Mouse (Mus musculus): ENCODE measurements around the gene Ccnd3.

The Ccnd3 gene

DNA sequence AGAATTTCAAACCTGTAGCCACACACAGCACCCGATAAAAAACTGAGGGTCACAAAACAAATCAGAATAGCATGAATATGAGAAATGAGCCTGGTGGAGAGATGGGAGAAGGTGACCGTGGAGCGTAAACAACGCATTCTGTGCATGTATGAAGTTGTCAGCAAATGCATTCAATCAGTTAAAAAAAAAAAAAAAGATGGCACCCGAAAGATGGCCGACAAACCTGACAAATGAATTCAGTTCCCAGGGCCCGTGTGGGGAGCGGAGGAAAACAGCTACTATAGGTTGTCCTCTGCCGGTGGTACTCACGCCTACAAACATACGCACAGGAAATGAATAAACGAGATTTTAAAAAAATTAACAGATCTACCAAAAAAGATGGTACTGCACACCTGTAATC lies 40.3 kb downstream of the Ccnd3 start:
- no peak for DNase-seq (ENCODE audit: low spot score in 2 of 2)

DNA sequence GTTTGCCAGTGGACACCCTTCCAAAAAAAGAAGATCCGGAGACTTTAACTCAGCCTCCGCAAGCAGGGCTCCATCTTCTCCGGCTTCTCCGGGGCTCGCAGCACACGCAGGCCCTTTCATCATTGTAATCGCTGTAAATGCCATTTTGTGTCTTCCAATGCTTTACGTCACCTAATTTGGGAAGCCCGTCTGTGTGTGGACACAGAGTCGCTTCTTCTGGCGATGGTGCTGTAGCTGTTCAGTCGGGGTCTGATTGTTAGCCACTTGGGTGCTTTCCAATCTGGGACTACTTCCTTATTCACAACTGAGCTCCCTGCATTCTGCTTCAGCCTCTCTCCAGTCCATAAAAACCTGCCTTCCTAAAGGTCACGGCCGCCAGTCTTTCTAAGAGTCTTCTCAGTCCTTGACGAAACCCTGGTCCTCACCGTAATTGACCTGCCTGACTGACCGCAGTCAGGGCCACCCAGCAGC lies 41.0 kb downstream of the Ccnd3 start:
- peak; percentile 17 to 41 for DNase-seq (ENCODE audit: low spot score in 2 of 2)

DNA sequence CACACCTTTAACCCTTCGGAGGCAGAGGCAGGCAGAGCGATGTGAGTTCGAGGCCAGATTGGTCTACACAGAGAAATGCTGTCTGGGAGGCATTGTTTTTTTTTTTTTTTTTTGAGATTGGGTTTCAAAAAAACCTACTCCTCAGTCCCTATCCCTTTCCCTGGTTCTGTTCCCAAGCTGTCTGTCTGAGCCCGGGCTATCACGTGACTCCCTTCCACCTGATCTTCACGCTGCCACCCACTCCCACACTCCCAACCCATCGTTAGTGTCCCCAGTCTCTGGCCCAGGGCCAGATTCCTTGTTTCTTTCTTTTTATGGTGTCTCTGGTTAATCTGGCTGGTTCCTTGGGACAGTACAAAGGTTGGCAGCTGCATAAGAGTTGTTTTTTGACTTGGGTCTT lies 46.2 kb downstream of the Ccnd3 start:
- DNase-seq (ENCODE audit: low spot score in 2 of 2) = no peak

DNA sequence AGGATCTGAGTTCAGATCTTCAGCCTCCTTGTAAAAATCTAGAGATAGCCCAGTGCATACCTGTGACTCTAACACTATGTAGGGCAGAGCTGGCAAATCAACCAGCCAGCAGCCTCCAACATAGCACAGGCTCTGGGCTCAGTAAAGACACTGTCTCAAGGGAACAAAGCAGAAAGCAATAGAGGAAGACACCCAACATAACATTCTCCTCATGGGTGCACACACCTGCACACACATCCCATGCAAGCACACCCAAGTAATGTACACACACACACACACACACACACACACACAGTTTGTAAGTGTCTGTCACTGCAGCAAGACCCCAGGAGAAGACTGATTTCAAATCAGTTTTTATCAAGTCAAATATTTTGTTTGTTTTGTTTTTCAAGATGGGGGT lies 48.1 kb downstream of the Ccnd3 start:
- no peak for DNase-seq (ENCODE audit: low spot score in 2 of 2)

DNA sequence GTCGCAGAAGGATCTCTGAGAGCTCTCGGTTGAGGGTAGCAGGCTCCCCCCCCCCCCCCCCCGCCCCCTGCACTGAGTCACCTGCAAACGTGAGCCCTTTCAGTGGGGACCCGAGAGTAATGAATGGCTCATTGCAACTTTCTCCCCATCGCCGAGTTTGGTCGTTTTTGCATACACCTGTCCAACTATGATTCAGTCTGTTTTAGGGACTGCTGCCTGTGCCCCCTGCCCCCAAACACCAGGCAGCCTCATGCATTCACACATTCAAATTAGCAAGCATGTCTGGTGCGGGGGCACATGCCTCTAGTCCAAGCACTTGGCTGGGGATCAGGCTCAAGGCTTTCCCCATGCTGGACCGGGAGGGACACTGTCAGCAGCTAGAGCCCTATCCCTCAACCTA lies 49.8 kb downstream of the Ccnd3 start:
- no peak for DNase-seq (ENCODE audit: low spot score in 2 of 2)

DNA sequence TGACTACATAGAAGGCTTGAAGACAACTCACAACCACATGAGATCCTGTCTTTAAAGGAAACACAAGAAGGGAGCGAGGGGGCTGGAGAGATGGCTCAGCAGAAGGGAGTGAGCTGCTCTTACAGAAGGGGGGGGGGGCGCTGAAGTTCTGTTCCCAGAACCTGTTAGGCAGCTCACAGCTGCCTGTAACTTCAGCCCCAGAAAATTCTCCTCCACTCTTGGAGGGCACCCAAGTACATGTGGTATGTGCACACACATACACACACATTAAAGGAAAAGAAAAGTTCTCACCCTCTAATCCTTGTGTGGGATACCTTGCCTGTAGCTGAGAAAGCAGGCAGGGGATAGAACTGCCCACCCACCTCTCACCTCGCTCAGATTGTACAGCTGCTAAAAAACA lies 52.3 kb downstream of the Ccnd3 start:
- no peak for DNase-seq (ENCODE audit: low spot score in 2 of 2)

DNA sequence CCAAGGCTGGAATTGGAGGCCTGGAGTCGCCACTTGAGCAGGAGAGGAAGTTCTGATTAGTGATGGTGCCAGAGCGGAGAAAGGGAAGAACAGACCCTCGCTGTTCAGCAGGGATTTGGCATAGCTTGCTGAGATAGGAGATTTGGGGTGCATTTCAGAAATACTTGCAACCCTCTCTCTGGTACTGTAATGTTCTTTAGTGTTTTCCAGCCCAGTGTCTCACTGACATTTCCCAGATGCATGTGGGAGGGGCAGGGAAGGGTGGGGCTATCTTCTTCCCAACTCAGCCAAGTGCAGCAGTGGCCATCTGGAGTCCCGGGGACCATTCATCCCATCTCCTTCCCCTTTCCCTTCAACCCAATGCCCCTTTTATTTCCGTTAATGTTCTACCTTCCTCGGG lies 54.9 kb downstream of the Ccnd3 start:
- no peak for DNase-seq (ENCODE audit: low spot score in 2 of 2)

DNA sequence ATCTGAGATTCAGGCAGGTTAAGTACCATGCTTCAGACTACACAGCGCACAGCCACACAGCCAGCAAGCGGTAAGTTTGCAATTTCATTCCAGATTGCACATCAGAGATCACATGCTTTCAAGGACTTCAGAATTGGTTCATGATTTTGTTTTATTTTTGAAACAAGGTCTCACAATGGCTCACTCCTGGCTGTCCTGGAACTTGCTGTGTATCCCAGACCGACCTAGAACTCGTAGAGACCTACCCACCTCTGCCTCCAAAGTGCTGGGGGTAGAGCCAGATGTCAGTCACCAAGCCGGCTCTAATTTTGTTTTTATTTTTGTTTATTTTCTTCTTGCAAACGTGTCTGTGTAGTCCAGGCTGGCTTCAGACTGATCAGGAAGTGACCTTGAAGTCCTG lies 58.0 kb downstream of the Ccnd3 start:
- DNase-seq (ENCODE audit: low spot score in 2 of 2) = no peak

DNA sequence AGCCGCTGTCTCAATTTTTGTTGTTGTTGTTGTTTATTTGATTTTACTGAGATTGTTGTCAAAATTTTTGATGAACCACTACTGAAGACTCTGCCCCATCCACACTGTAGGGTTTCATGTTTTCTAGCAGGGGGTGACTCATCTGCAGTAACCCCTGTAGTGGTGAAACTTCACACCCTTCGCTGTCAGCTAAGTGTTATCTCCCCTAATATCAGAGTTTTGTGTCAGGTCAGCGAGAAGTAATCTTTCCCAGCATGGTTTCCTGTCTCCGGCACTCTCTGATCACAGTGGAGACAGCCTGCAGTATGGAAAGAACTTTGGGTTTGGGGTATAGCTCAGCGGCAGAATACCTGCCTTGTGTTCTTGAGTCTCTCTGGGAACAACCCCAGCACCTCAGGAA lies 59.8 kb downstream of the Ccnd3 start:
- no peak for DNase-seq (ENCODE audit: low spot score in 2 of 2)

DNA sequence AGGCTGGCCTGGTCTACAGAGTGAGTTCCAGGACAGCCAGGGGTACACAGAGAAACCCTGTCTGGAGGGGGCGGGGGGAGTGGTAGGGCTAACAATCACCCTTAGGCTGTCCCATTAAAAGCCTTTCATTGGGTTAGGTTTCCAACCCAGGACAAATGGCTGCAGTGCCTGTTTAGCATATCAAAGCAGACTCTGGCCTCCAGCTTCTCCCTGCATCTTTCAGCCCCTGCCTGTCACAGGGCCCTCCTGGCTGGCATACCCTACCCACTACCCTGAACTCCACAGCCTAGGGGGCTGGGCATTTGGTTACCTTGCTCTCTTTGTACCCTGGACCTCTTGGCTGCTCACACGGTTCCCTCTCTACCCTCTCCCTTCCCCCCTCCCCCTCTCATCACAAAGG lies 61.3 kb downstream of the Ccnd3 start:
- DNase-seq (ENCODE audit: low spot score in 2 of 2) = no peak

DNA sequence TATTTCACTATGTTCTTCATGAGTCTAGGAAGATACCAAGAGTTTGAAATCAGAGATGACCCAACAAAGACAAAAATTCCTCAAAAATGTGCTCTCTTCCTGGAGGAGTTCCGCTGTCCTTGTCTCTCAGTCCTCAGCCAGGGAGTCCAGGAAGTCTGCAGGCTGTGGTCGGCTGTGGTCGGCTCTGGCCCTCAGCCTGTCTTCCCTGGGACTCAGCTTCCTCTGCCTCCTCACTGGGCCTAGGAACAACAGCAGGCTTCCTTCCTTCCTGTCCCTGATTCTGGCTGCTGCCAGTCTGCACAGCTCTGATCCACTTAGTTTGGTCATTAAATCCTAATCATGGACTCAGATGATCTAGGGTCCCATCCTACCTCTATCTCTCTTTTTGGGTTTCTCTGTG lies 62.4 kb downstream of the Ccnd3 start:
- no peak for DNase-seq (ENCODE audit: low spot score in 2 of 2)

DNA sequence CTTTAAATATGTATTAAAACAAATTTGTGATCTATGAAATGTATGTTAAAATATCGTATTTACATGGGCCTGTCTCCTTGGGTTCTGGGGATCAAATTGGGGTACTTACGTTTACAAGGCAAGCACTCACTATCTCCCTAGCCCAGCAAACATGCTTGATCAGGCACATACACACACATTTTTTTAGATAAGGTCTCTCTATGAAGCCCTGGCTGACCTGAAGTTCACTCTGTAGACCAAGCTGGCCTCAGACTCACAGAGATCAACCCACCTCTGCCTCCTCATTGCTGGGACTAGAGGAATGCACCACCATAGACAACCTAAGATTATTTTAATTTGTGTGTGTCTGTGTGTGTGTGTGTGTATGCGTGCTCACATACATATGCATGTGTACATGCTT lies 63.5 kb downstream of the Ccnd3 start:
- DNase-seq (ENCODE audit: low spot score in 2 of 2) = no peak

DNA sequence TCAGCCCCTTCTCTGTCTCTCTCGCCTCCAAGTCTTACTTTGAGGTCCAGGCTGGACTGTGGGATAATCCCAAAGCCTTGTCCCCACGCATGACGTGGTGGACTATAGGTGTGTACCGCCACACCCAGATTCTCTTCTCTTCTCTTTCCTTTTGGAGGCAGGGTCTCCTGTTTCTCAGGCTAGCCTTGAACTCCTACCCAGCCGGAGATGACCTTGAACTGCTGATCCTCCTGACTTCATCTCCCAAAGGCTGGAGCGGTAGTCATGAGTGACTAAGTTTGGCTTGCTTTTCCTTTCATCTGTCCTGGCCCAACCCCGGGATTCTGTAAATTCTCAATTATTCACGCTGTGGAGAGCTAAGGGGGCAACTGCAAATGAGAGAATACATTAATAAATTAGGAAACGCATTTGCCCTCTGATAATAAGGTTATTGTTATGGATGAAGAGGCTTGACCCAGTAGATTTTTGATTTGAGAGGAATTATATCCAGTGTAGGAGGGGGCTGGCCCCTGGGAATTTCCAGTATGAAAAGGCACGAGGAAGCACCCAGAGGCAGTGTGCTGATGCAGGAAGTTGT lies 64.2 kb downstream of the Ccnd3 start:
- no peak for DNase-seq (ENCODE audit: low spot score in 2 of 2)

DNA sequence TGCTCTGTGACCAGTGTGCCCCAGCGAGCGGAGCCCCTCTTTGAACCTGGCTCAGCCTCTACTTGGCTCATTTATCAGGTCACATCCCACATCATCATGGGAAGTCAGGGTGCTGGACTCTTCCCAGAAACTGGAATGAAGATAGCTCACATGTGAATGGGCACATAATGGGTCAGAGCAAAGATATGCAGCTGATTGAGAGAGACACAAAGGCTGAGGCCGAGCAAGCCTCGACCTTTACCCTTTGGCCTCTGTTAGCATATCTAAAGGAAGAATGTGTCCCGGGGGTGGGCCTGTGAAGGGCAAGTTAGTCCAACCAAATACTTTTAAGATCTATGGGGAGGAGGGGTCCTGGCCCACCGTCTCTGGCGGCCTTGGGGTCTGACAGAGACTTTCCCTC lies 66.8 kb downstream of the Ccnd3 start:
- DNase-seq (ENCODE audit: low spot score in 2 of 2) = no peak

DNA sequence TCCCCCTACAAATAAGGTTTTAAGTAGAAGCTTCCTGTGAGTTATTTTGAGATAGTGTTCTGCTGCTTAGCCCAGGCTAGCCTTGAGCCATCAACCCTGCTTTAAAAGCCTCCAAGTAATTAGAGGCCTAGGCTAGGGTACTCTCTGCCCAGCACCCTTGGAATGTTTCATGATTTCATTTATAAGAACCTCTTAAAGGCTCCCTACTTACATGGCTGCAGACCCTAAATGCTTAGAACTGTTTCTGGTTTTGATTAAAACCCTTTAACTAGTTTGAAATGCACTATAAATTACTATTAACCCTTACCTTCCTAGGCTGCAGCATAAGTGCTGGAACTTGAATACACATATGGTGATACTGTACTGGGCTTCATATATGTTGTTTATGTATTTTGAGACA lies 67.6 kb downstream of the Ccnd3 start:
- DNase-seq (ENCODE audit: low spot score in 2 of 2) = no peak

DNA sequence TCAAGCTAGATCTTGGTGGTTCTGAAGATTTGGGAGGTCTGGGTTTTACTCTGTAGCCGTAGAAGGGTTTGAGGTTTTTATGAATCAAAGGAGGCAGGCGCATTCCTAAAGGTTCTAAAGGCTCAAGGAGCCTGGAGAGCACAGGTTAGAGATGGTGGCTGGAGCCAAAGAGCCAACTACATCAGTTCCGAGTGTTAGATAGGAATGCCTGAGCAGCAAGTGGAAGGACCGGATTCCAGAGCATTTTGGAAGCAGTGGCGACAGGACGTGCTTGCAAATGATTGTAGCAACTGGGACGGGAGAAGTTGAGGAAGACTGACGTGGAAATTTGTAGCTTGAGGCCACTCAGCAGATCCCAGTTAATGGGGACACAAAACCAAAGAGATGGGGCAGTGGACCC lies 69.2 kb downstream of the Ccnd3 start:
- no peak for DNase-seq (ENCODE audit: low spot score in 2 of 2)

DNA sequence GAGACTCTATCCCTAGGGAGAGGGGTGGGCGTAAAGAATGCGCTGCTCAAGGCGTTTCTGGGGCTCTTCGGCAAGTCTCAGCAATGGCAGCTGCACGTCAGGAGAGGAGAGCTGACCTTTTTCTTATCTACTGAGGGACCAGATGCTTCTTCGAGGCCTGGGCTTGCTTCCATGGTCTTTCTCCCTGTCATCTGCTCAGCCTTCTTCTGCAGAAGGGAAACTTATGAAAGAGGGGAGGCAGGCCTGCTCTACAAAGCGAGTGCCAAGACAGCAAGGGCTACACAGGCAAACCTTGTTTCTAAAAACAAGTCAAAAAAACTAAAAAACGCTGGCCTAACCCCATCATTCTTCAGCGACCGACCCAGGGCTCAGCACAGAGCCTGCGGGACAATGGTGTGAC lies 70.0 kb downstream of the Ccnd3 start:
- DNase-seq (ENCODE audit: low spot score in 2 of 2) = no peak

DNA sequence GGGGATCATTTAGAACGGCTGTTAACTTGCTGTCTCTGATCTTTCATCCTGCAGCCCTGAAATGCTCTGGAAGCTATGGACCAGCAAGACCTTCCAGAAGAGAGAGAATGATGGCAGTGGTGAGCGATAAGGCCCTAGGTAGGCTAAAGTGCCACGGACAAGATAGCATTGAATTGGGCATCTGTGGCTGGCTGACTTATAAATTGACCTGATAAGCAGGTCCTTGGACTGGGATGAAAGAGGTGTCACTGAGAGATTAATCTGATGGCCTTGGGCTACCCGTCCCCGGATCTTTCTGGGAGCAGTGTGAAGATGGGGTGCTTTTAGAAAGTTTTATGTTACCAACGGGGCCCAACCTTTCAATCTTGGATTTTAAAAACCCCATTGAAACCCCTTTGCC lies 73.8 kb downstream of the Ccnd3 start:
- no peak for DNase-seq (ENCODE audit: low spot score in 2 of 2)

DNA sequence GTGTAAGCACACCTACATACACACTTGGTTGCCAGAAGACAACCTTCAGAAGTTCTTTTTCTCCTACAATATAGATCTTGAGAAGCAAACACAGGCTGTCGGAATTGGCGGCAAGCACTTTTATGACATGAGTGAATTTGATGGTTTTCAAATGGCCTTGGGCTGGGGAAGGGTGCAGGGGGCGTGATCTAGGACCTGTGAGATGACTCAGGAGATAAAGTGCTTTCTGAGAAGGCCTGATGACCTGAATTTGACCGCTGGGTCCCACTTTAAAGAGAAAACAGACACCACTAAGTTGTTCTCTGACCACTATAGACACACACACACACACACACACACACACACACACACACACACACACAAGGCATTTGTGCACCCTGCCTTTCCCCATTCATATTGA lies 76.1 kb downstream of the Ccnd3 start:
- no peak for DNase-seq (ENCODE audit: low spot score in 2 of 2)

DNA sequence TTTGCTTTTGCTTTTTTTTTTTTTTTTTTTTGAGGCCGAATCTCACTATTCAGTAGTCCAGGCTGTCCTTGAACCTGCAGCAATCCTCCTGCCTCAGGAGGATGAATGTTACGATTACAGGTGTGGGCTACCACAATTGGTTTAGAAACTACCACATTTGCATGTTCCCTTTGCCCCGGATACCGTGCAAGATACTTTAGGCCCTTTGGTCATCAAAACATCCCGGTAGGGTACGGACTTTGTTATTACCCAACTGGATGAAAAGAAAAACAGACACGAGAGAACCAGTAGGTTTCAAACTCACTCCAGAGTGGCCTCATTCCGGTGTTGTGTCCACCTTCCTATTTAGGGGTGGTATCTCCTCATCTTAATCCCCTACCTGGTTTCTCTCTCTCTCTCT lies 83.7 kb downstream of the Ccnd3 start:
- DNase-seq (ENCODE audit: low spot score in 2 of 2) = no peak

DNA sequence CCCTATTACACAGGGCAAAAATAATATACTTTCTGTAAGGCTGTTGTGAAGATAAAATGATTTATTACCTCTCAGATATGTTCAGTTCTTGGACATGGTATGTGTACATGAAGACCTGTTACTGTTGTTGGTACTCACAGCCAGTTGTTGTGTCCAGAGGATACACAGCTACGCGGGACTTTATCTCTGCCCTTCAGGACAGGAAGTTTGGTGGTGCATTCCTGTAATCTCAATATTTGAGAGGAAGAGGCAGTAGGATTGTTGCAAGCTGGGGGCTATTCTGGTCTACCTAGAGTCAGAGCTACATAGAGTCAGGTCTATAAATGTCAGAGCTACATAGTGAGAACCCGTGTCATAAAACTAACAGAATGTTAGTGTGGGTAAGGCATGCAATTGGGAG lies 86.2 kb downstream of the Ccnd3 start:
- DNase-seq (ENCODE audit: low spot score in 2 of 2) = no peak

DNA sequence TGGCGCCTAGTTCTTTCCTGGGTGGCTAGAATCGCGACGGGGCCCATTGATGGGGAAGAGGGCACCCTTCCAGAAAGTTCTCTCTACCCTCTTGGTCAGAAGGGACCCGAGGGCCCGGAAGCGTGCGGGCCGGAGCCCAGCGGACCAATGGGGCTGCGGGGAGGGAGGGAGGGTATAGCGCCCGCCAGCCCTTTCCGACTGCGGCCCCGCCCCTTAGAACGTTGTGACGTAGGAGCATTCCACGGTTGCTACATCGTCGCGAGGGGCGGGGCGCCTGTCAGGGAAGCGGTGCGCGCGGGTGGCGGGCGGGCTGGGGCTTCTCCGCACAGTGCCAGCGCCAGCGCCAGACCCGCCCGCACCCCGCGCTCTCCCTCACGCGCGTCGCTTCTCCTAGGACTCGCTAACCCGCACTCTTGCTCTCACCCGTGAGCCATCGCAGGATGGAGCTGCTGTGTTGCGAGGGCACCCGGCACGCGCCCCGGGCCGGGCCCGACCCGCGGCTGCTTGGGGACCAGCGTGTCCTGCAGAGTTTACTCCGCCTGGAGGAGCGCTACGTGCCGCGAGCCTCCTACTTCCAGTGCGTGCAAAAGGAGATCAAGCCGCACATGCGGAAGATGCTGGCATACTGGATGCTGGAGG lies 88.5 kb downstream of the Ccnd3 start:
- DNase-seq (ENCODE audit: low spot score in 2 of 2) = peak; percentile 66 to 84

DNA sequence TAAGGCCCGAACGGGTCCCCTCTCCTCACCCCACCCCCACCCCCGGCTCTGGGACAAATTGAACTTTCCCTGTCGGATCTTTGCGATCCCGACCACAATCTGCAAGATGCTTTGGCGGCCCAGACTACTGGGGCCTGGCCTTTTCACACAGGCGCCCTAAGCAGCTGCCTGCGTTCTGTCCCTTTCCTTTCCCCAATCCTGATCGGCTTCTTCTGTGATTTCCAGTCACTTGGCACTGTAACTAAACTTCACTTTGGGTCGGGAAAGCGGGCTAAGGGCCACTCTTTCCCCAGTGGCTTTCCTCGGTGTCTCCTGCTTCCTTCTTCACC lies 89.0 kb downstream of the Ccnd3 start:
- DNase-seq (ENCODE audit: low spot score in 2 of 2) = no peak
